Mouse (Mus musculus): ENCODE measurements at regions not wholly inside any gene's neighbourhood (a gene's known extent, or its start where the extent isn't known, plus 50 kb on each side); places are given as distances from the start of the nearest gene placed in this dataset.

DNA sequence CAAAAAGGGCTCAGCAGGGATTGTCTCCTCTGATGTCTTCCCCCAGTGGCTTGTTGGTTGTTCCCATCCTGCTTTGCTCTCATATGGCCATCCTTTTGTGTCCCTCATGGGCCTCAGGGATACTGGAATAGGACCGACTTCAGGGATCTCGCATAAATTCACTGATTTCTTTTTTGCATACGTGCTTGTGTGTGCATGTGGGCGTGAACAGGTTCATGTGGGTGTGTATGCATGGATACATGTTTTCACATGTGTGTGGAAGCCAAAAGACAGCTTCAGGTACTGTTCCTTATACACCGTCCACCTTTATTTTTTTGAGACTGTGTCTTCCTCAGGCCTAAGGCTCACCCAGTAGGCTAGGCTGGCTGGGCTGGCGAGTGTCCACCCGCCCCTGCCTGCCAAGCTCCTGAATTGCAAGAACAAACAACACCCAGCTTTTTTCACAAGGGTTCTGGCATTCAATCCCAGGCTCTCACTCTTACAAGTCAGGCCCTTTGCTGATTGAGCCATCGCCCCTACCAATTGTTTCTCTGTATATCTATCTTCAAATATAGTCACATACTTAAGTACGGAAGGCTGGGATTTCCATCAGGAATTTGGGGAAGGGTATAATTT is 127.0 kb upstream of the Hmgn3 start:
- TF ChIP-seq POLR2A (IDR thresholded peaks at IDR 0.05; ENCODE audit: borderline replicate concordance, extremely low read depth, insufficient read depth, insufficient read length, poor library complexity, severe bottlenecking): no peak
- TF ChIP-seq CTCF (IDR thresholded peaks at IDR 0.05; ENCODE audit: borderline replicate concordance, extremely low read depth, insufficient read depth, insufficient read length): no peak

All from brain, embryonic 14.5 days (tissue).